Mouse (Mus musculus): ENCODE measurements around the gene Ppp2r5c.
A peak's percentile ranks its signal among the peaks of the same experiment; 100 is the strongest.

Ppp2r5c gene

DNA sequence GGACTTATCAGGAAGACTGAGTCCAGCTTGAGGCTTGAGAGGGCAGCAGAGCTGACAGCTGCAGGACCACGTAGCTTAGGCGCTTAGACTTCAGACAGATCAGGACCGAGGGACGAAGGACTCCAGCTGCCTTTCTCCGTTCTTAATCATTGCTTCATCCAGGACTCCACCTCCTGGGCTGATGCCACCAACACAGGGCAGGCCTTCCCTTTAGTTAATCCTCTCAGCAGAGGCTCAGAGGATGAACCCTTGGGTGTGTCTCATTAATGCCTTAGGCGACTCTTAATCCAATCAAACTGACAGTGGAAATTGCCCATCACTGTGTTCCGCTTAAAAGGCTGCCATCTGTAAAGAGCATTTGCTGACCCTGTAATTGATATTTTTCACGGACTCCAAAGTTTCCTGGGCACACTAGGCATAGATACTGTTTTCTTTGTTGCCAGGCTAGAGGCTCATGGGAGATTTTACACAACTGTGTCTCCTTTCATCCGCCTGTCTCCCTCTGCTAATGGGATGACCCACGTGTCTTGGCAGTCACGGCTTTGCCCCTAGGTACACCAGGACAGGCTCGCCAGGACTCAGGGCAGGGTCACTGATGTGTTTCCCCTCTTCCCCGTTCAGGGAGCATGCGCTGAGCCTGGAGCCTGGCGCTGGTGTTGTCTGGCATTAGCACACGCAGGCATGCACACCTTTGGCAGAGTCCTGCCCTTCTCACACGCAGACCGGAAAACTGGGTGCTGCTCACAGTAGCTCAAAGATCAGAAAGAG is 110.1 kb downstream of the Ppp2r5c start:
- DNase-seq (ENCODE audit: low spot score): peak; percentile 34

DNA sequence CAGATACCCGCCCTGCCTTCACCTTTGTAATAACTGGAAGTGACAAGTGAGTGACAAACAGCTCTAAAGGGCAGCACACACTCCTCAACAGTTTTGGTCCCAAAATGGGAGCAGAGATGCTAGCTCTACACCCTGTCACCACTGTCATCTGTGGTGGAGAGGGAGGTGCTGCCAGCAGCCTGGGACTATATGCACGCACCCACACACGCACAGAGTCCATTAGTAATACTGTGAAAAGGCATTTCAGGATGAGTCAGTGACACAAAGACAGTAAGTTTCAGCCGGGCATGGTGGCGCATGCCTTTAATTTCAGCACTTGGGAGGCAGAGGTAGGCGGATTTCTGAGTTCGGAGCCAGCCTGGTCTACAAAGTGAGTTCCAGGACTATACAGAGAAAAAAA is 111.3 kb downstream of the Ppp2r5c start:
- no peak for DNase-seq (ENCODE audit: low spot score)

- no peak for DNase-seq (ENCODE audit: low spot score)
These were observed 116.5 kb downstream of the Ppp2r5c start for GRCm38 (mm10) chr12:110563383-110563782.

GRCm38 (mm10) chr12:110564848-110565247 is 117.9 kb downstream of the Ppp2r5c start:
- no peak for DNase-seq (ENCODE audit: low spot score)

- no peak for DNase-seq (ENCODE audit: low spot score)
These were observed 119.4 kb downstream of the Ppp2r5c start for GRCm38 (mm10) chr12:110566366-110566765.

DNA sequence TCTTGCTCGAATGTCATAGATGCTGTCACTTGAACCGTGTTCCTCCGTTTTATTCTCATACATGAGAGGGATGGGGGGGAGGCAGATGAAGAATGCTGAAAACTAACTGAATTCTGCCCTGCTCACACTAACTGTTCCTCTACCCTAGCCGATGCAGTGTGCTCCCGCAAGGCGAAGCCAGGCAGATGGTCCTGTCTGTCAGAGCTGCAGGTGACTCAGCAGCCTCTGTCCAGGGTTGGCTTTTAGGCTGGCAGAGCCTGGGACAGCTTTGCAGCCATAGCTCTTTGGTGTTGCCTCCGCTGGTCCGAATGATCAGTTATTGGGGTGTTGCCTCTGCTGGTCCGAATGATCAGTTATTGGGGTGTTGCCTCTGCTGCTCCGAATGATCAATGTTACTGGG is 124.1 kb downstream of the Ppp2r5c start:
- no peak for DNase-seq (ENCODE audit: low spot score)

GRCm38 (mm10) chr12:110572351-110572750 is 125.4 kb downstream of the Ppp2r5c start:
- DNase-seq (ENCODE audit: low spot score): no peak

DNA sequence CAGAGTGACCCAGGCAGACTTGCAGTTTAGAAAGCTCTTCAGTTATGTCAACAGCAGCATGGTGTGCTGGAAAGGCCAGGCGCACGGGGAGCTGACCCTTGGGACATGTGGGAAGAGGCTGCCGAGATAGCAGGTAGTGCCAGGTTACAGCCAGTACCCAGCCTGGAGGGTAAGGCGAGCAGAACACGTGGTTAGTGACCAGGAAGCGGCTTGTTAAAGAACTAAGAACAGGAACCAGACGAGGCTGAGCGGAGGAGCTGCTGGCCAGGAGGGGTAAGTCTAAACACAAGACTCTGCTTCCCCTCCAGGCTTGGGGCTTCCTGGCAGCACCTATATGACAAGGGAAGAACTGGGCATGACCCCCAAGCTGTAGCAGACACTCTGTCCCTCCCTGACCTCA is 126.7 kb downstream of the Ppp2r5c start:
- DNase-seq (ENCODE audit: low spot score): no peak

GRCm38 (mm10) chr12:110575926-110576325 is 129.0 kb downstream of the Ppp2r5c start:
- no peak for DNase-seq (ENCODE audit: low spot score)

- no peak for DNase-seq (ENCODE audit: low spot score)
These were observed 131.4 kb downstream of the Ppp2r5c start for GRCm38 (mm10) chr12:110578333-110578732.

DNA sequence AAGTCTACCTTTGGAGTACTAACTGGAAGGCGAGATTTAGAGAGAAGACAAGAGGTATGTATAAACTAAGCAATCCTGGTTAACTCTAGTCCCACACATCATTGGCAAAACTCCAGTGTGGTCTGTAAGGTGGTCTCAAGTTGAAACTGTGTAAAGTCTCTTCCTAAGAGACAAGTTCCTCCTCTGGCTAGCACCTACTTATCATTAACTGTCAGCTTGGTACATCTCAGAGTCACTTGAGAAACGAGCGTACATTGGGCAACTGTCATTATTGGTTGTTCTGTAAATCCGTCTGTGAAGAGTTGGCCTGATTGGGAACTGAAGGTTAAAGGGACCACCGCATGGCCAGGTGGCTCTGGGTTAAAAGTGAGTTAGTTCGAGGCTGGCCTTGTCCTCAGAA is 141.7 kb downstream of the Ppp2r5c start:
- DNase-seq (ENCODE audit: low spot score): no peak

DNA sequence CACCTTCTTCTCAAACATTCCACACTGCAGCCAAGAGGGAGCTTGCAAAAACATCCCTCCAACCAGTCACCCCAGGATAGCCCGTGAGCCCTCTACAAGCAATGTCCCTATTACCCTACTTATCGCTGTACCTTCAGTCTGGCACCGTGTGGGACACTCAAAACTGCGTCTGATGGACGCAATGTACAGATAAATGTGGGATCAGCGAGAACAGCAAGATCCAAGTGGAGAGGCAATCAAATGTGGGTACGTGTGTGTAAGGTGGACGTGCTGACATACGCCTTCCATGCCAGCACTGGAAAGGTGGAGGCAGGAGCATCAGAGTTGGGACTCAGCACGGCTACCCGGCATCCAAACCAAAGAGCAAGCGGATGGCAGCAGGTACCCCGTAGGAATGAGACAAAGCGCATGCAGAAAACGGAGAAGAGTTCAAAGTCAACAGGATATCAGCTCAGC is 143.9 kb downstream of the Ppp2r5c start:
- no peak for DNase-seq (ENCODE audit: low spot score)

DNA sequence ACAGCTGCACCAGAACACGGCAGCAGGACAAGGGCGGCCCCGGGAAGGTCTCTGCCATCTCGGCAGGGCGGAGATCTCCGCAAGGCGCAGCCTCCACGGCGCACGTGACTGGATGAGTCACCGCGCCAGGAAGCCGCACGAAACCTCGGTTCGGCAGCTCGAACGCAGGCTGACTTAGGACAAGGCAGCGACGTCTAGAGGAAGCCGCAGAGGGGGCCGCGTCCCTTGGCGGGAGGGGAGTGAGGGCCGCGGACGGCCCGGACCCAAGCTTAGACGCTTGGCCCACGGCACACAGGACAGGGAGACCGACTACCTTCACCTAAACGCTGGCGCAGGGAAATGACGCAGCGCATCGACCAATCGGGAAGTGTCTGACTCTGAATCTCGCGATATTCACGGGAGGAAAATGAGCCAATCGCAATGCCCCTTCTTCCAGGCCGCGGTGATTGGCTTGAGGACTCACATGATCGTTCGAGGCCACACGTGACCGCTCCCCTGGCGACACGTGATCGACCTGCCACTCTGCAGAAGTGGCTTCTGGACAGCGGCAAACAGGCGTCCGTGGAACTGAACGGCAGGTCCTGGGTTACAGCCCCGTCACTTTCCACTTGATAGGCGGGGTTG is 144.5 kb downstream of the Ppp2r5c start:
- peak; percentile 99 for DNase-seq (ENCODE audit: low spot score)

GRCm38 (mm10) chr12:110598527-110598926 is 151.6 kb downstream of the Ppp2r5c start:
- peak; percentile 71 for DNase-seq (ENCODE audit: low spot score)

GRCm38 (mm10) chr12:110599791-110600190 is 152.9 kb downstream of the Ppp2r5c start:
- DNase-seq (ENCODE audit: low spot score): no peak

- DNase-seq (ENCODE audit: low spot score): no peak
These were observed 153.5 kb downstream of the Ppp2r5c start for GRCm38 (mm10) chr12:110600225-110600991.

GRCm38 (mm10) chr12:110601241-110602218 is 154.6 kb downstream of the Ppp2r5c start, which contains the start of gene Dync1h1:
TSS of gene Dync1h1 (plus strand) at chr12:110601452.
- peak; percentile 87 for DNase-seq (ENCODE audit: low spot score)

DNA sequence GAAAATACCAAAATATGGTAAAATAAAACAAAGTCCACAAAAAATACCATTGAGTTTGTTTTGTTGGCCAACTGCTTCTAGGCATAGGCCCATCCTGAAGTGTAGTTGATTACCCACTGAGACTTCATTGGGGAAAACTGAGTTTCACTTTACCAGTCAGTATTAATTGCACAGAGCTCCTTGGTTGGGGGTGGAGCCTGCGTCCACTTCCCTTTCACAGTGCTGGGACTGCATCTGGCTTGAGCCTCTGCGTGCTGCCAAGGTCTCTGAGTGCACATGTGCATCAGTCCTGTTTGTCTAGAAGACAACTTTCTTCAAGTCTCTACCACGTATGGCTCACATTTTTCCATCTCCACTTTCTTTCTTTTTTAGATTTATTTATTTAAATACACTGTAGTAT is 159.2 kb downstream of the Ppp2r5c start:
- no peak for DNase-seq (ENCODE audit: low spot score)

DNA sequence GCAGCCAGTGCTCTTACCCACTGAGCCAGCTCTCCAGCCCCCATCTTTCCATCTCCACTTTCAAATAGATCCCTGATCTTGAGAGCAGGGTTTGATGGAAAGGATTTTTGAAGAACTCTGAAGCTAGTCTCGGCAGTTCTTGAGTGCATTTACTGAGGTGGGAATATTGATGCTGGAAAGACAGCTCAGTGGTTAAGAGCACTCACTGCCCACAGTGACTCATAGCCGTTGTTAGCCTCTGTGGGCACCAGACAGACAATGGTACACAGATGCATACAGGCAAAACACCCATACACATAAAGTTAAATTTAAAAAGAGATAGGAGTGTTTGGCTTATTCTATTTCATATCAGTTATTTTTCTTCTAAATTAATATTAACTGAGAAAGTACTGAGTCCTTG is 159.8 kb downstream of the Ppp2r5c start:
- DNase-seq (ENCODE audit: low spot score): no peak

GRCm38 (mm10) chr12:110608460-110609152 is 161.7 kb downstream of the Ppp2r5c start:
- DNase-seq (ENCODE audit: low spot score): peak; percentile 58

DNA sequence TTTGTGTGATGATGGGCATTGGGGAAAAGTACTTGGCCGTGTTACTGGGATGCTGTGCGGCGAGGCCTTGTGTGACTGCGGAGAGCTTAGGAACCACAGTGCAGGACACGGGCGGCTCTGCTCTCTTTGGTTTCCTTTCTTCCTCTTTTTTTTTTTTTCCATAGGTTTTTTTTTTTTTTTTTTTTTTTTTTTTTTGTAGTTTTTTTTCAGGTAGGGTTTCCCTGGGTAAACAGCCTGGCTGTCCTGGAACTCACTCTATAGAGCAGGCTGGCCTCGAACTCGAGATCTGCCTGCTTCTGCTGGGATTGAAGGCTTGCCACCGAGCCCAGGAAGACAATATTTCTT is 162.2 kb downstream of the Ppp2r5c start:
- DNase-seq (ENCODE audit: low spot score): no peak
